Mouse (Mus musculus) frontal cortex, postnatal 36 days (tissue): ENCODE data around the gene Rab12.

Source experiments
- DNase-seq, 2 experiments: peaks; one replicate each; pipeline ENCODE4 v3.0.0; 2022; ENCODE audit warnings: low spot score in 2 of 2

Gene Rab12

DNA sequence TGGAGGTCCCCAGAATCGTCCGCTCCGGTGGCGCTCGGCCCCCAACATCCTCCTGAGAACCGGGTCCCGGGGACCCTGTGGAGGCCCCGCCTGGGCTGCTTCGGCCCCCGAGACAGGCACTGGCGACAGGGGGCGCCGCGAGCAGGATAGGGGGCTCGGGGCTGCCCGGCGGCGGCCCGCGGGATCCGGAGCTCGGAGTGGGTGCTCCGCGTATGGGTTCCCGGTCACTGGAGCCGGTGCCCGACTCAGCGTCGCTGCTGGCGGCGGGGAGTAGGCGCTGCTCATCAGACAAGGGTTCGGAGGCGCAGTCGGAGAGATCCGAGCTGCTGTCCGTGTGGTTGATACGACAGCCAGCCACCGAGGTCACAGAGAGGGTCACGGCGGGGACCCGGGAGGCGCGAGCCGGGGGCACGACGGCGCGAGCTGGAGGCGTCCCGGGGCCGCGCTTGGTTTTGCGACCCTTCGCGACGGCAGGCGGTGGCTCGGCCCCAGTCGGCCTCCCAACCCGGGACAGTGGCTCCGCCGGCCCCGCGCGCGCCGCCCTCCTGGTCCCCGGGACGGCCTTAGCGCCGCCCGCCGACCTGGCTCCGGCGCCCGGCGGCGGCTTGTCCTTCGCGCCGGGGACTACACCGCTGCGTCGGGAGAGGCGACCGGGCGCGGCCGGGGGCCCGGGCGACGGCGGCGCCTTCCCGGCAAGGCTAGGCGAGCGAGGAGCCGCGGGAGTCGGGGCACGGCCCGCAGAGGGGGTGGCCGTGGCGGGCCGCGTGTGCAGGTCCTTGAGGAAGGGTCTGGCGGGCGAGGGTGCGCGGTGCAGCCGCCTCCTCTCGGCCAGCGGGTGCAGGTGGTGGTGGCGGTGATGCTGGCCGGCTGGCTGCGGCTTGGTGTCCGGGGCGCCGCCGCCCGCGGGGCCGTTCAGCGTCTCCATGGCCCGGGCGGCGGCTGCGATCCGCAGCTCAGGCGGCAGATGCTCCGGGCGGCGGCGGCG lies 70.8 kb downstream of the Rab12 start:
- no peak for DNase-seq

DNA sequence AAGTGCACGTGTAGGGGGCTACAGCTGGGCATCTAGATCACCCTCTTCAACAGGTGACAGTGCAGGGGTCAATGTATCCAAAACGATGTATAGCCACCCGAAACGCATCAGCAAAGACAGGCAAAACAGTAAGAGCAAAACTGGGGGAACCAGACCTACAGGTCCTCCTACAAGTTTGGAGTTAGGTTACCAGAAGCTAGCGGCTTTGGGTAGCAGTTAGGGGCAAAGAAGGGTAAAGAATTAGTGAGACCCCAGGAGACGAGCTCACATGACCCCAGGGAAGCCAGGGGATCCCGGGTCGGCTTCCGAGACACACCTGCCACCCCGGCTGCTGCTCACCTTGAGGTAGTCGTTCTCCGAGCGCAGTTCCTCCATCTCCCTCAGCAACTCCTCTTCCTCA lies 71.6 kb downstream of the Rab12 start:
- no peak for DNase-seq

DNA sequence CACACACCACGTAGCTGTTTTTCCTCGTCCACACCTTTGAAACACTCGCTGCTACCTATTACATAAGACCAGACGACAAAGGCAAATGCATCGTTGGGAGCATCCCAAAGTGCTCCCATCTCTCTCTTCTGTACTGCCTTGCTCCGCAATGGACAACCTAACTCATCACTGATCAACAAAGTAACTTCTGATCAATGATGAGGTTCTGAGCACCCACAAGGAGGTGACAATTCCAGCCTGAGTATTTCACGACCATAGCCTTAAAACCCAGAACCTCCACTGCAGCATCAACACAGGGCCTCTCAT lies 72.6 kb downstream of the Rab12 start:
- no peak for DNase-seq

GRCm38 (mm10) chr17:66446196-66447006 lies 73.1 kb downstream of the Rab12 start:
- no peak for DNase-seq
